In the genomic region with DNA sequence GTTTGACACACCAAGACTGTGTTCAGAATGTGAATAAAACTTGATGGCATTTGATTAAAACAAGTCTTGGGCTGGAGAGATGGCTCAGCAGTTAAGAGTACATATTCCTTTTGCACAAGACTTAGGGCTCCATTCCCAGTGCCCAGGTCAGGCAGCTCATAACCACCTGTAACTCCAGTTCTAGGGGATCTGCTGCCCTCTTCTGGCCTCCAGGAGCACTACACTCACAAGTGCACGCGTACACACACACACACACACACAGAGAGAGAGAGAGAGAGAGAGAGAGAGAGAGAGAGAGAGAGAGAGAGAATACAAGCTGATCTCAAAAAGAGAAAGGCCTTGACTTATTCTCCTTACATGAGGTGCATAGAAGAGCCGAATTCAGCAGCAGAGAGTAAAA, we compare ENCODE assay signal across 23 mouse cellular contexts. TPM values are rescaled to one million over a fixed set of nuclear protein-coding genes. Genes with fewer than 3 reads are reported as not detected.
DNase-seq lines count a peak whose midpoint lies in the region; ATAC-seq and TF ChIP-seq lines count a peak whose summit lies in the region.
"Had no signal": no experiment of that assay in that cellular context is flagged by ENCODE, and none has a peak within 500 bp of the region (broad histone marks: within the 10 kb centered on the region; RNA-seq: fewer than 3 reads in every experiment).

No protein-coding gene starts in this region.

- ATAC-seq in liver, postnatal 0 days, result no peak
- ATAC-seq in stomach, postnatal 0 days (ENCODE audit: low FRiP score, low TSS enrichment), result no peak
- ATAC-seq: forebrain, embryonic 14.5 days; hindbrain, embryonic 16.5 days; inflammation-experienced regulatory T-cells, adult 6 months; Patski had no signal

- TF ChIP-seq EP300 in liver, postnatal 0 days (IDR thresholded peaks at IDR 0.05; ENCODE audit: low read depth), result no peak
- TF ChIP-seq EP300 in stomach, postnatal 0 days (optimal IDR thresholded peaks at IDR 0.05), result no peak

- H3K36me3 ChIP-seq in liver, postnatal 0 days (replicated peaks; ENCODE audit: insufficient read depth, low read length), result no peaks in the 10 kb centered on the region
- no peaks in the 10 kb centered on the region for H3K36me3 ChIP-seq in stomach, postnatal 0 days (ENCODE audit: control insufficient read depth, insufficient read depth, low read length)
- H3K36me3 ChIP-seq: embryonic facial prominence, embryonic 13.5 days; heart, embryonic 10.5 days; hindbrain, embryonic 12.5 days had no signal

- no peak overlapping the region for H3K27ac ChIP-seq in liver, postnatal 0 days (ENCODE audit: low read depth)
- no peak overlapping the region for H3K27ac ChIP-seq in stomach, postnatal 0 days (replicated peaks)
- H3K27ac ChIP-seq: embryonic facial prominence, embryonic 13.5 days; heart, embryonic 10.5 days; hindbrain, embryonic 12.5 days had no signal

- TF ChIP-seq CTCF in liver, postnatal 0 days (IDR thresholded peaks at IDR 0.05; ENCODE audit: low read depth), result peak; percentile 27
- peak; percentile 16; the same call in 1 of the 2 replicates for TF ChIP-seq CTCF in stomach, postnatal 0 days (IDR thresholded peaks at IDR 0.05; ENCODE audit: low read depth)

- WGBS in liver, postnatal 0 days (ENCODE audit: insufficient replicate concordance), result 77% methylated on average over 3 of the region's 3 CpGs
- 92% methylated on average over 3 of the region's 3 CpGs for WGBS in stomach, postnatal 0 days

- no peaks in the 10 kb centered on the region for H3K27me3 ChIP-seq in liver, postnatal 0 days (ENCODE audit: insufficient read depth, low read length)
- no peaks in the 10 kb centered on the region for H3K27me3 ChIP-seq in stomach, postnatal 0 days (ENCODE audit: control insufficient read depth, insufficient read depth, low read length)
- H3K27me3 ChIP-seq: embryonic facial prominence, embryonic 13.5 days; hindbrain, embryonic 12.5 days had no signal

- no peak overlapping the region for H3K9ac ChIP-seq in liver, postnatal 0 days (replicated peaks)
- no peak overlapping the region for H3K9ac ChIP-seq in stomach, postnatal 0 days (ENCODE audit: low read length)
- H3K9ac ChIP-seq: embryonic facial prominence, embryonic 13.5 days; hindbrain, embryonic 12.5 days had no signal

- no peaks in the 10 kb centered on the region for H3K4me1 ChIP-seq in liver, postnatal 0 days (ENCODE audit: insufficient read depth)
- H3K4me1 ChIP-seq in stomach, postnatal 0 days (replicated peaks; ENCODE audit: control insufficient read depth, insufficient read depth), result no peaks in the 10 kb centered on the region
- H3K4me1 ChIP-seq: embryonic facial prominence, embryonic 13.5 days; heart, embryonic 10.5 days; hindbrain, embryonic 12.5 days had no signal

- DNase-seq in liver, postnatal 0 days, result no peak
- DNase-seq in liver (no peak), ES-CJ7 (ENCODE audit: low read depth, low spot score) (peak; percentile 32), R1 (ENCODE audit: low read depth, low spot score) (peak; percentile 65)
- DNase-seq in stomach, postnatal 0 days (ENCODE audit: low spot score), result no peak
- no peak for DNase-seq in frontal cortex, adult 2 months (ENCODE audit: extremely low spot score in 1 of 2, low spot score in 1 of 2)
- DNase-seq in ovary, postnatal 10 days (ENCODE audit: low spot score), result no peak
- DNase-seq: adrenal gland, adult 8-10 months; adrenal gland, postnatal 36 days; cerebellum, adult 11 months; cerebellum, adult 9-10 months; cerebellum, postnatal 25 days; gastrocnemius, postnatal 10 days; heart, adult 18-20 months; heart, postnatal 10 days; heart, postnatal 4 days had no signal

- H3K4me2 ChIP-seq in liver, postnatal 0 days (ENCODE audit: low read depth, low read length), result no peak overlapping the region
- no peak overlapping the region for H3K4me2 ChIP-seq in stomach, postnatal 0 days (replicated peaks; ENCODE audit: low read depth)
- H3K4me2 ChIP-seq: embryonic facial prominence, embryonic 13.5 days; hindbrain, embryonic 12.5 days had no signal

- no peak overlapping the region for H3K4me3 ChIP-seq in liver, postnatal 0 days (ENCODE audit: low read depth, low read length)
- H3K4me3 ChIP-seq in stomach, postnatal 0 days (ENCODE audit: low read depth, low read length), result no peak overlapping the region
- H3K4me3 ChIP-seq: embryonic facial prominence, embryonic 13.5 days; heart, embryonic 10.5 days; hindbrain, embryonic 12.5 days had no signal

- no peaks in the 10 kb centered on the region for H3K9me3 ChIP-seq in liver, postnatal 0 days (ENCODE audit: low read length)
- H3K9me3 ChIP-seq in stomach, postnatal 0 days (ENCODE audit: control insufficient read depth, low read length), result no peaks in the 10 kb centered on the region
- H3K9me3 ChIP-seq: embryonic facial prominence, embryonic 13.5 days; hindbrain, embryonic 12.5 days had no signal

RNA-seq across cellular contexts. Expression of a gene that starts 9.7 kb away (rescaled TPM):
- polyA plus RNA-seq in liver, postnatal 0 days (2015; fragmentation: Nextera tagmentation; extraction: Ambion mirVana), result 58.7 and 70.5 TPM in 2 replicates
- polyA plus RNA-seq in stomach, postnatal 0 days (2015; fragmentation: Nextera tagmentation; extraction: Ambion mirVana), result 32.9 and 35.2 TPM in 2 replicates
- 8.8 and 9.5 TPM in 2 replicates for polyA plus RNA-seq in frontal cortex, adult 2 months (2012; rRNA removed)

RNA-seq across cellular contexts. Expression of a gene that starts 40.6 kb away (rescaled TPM):
- 0.11 TPM in 2 replicates for polyA plus RNA-seq in liver, postnatal 0 days (2015; fragmentation: Nextera tagmentation; extraction: Ambion mirVana)
- polyA plus RNA-seq in stomach, postnatal 0 days (2015; fragmentation: Nextera tagmentation; extraction: Ambion mirVana), result 0.56 and 0.70 TPM in 2 replicates
- 22.3 and 24.1 TPM in 2 replicates for polyA plus RNA-seq in frontal cortex, adult 2 months (2012; rRNA removed)
- polyA plus RNA-seq: inflammation-experienced regulatory T-cells, adult 6 months had no signal

Comparison
In these comparisons a context has a peak if more than half of its experiments do, and no peak if none do; other contexts are left out.
1. DNase-seq: peak in ES-CJ7 (single experiment) and R1 (single experiment); none in liver, postnatal 0 days (single experiment), liver (single experiment), stomach, postnatal 0 days (single experiment), frontal cortex, adult 2 months (0 of 2) and ovary, postnatal 10 days (single experiment).
2. RNA of a gene that starts 40.6 kb away (polyA plus RNA-seq): 22.3 to 24.1 TPM in frontal cortex, adult 2 months; 0.56 to 0.70 TPM in stomach, postnatal 0 days and 0.11 TPM in liver, postnatal 0 days; every median in the first group is over 10 times any median in the second.